Mouse (Mus musculus) midbrain, embryonic 10.5 days (tissue): Measurements from ENCODE around the gene Tacr2. TPM values are rescaled to one million over a fixed set of nuclear protein-coding genes. Genes with fewer than 3 reads are reported as not detected.

ENCODE experiments used
- DNase-seq: peaks from one replicate; pipeline ENCODE4 v3.0.0-alpha.2; 2017; ENCODE audit warnings: low spot score
- H3K27ac ChIP-seq: fragments of 300-500 bp; sonication (generic); replicated peaks from 2 replicates; pipeline ENCODE4 v1.5.1; 2016; ENCODE audit warnings: mild to moderate bottlenecking
- H3K27me3 ChIP-seq: fragments of 300-500 bp; sonication (generic); 2 replicates; pipeline ENCODE4 v1.6.1; 2016; ENCODE audit warnings: low read depth, mild to moderate bottlenecking; ENCODE audit not compliant: poor library complexity, severe bottlenecking
- H3K36me3 ChIP-seq: fragments of 300-500 bp; sonication (generic); 2 replicates; pipeline ENCODE4 v1.6.1; 2016; ENCODE audit warnings: mild to moderate bottlenecking, moderate library complexity
- H3K4me1 ChIP-seq: fragments of 300-500 bp; sonication (generic); 2 replicates; pipeline ENCODE4 v1.6.1; 2016
- H3K4me3 ChIP-seq: fragments of 300-500 bp; sonication (generic); 2 replicates; pipeline ENCODE4 v1.5.1; 2016; ENCODE audit warnings: mild to moderate bottlenecking, moderate library complexity
- H3K9me3 ChIP-seq: fragments of 300-500 bp; sonication (generic); replicated peaks from 2 replicates; pipeline ENCODE4 v1.6.1; 2016; ENCODE audit warnings: mild to moderate bottlenecking
- WGBS: fragments of 180-500 bp; shearing (Covaris S2); methylation state at CpG from one replicate; pipeline ENCODE4 v1.1.7; 2016; 5-methylcytosine and 5-hydroxymethylcytosine counted together
- polyA plus RNA-seq: library from polyadenylated mRNA; unstranded; fragments of >200 nt; fragmentation: Nextera tagmentation; extraction: Ambion mirVana; gene quantifications from 2 replicates; pipeline ENCODE4 v1.2.1, GENCODE M21; 2016

Tacr2 gene
- polyA plus RNA-seq, 1 experiment from 2014 or later, result not detected

DNA sequence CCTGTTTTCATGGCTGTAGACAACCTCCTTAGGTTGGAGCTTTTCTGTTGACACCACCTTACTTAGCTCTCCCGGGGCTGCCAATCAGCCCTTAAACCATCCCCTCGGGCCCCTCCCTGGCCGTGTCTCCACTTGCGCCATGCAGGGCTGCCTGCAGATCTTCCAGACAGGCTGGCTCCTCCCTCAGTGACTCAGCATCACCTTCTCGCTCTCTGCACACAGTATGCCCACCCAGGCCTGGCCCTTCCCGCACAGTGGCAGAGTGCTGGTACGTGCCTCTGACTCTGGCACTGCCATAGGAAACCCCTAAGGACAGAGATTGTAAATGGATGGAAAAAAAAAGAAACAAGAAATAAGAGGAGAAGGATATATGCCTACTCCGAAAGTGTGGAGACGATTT, 30.5 kb downstream of the Tacr2 start:
- Histone ChIP-seq H3K9me3 (no peaks in the 10 kb centered on the region; the same call in 1 of the 2 replicates), H3K4me3 (no peak overlapping the region), H3K4me1 (no peaks in the 10 kb centered on the region), H3K36me3 (peaks cover 45% of the 10 kb centered on the region), H3K27me3 (no peaks in the 10 kb centered on the region), H3K27ac (0 out of 2 replicates have a peak overlapping the region, but pooled peaks have one; percentile 25)
- 48% methylated on average over 9 of the region's 9 CpGs for WGBS
- DNase-seq, result no peak

GRCm38 (mm10) chr10:62283206-62283792, 31.1 kb downstream of the Tacr2 start:
- DNase-seq, result no peak
- no peaks in the 10 kb centered on the region for H3K27me3 ChIP-seq
- no peaks in the 10 kb centered on the region for H3K4me1 ChIP-seq
- WGBS, result 83% methylated on average over 4 of the region's 4 CpGs
- no peaks in the 10 kb centered on the region; the same call in 1 of the 2 replicates for H3K9me3 ChIP-seq
- no peak overlapping the region for H3K4me3 ChIP-seq
- H3K27ac ChIP-seq, result no peak overlapping the region
- H3K36me3 ChIP-seq, result peaks cover 45% of the 10 kb centered on the region

GRCm38 (mm10) chr10:62287460-62288124, 35.4 kb downstream of the Tacr2 start:
- 84% methylated on average over 6 of the region's 6 CpGs for WGBS
- H3K27ac ChIP-seq, result no peak overlapping the region
- H3K36me3 ChIP-seq, result peaks cover 32% of the 10 kb centered on the region; the same call in 1 of the 2 replicates
- H3K27me3 ChIP-seq, result no peaks in the 10 kb centered on the region
- DNase-seq, result no peak
- no peaks in the 10 kb centered on the region for H3K9me3 ChIP-seq
- H3K4me3 ChIP-seq, result no peak overlapping the region
- H3K4me1 ChIP-seq, result no peaks in the 10 kb centered on the region

DNA sequence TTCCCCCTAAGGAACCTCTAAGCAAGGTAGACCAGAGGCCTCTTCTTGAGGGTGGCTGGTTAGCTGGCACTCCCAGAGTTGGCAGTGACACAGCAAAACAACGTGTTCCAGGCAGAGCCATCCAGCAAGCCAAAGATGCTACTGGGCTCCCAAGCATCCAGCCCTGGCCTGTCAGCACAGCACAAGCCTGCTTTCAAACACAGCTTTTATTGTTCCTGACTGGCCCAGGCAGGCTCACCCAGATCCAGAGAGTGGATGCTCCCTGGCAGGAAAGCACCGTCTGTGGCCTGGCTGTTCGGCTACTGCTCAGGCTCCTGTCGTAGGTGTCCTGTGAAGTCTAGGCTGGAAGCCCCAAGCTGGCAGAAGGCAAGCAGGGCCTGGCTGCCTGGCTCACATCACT, 41.9 kb downstream of the Tacr2 start:
- no peak overlapping the region for H3K27ac ChIP-seq
- peaks cover 18% of the 10 kb centered on the region; the same call in 1 of the 2 replicates for H3K36me3 ChIP-seq
- no peak for DNase-seq
- peaks cover 6% of the 10 kb centered on the region for H3K4me1 ChIP-seq
- no peaks in the 10 kb centered on the region for H3K9me3 ChIP-seq
- WGBS, result 91% methylated on average over 4 of the region's 4 CpGs
- H3K27me3 ChIP-seq, result no peaks in the 10 kb centered on the region
- H3K4me3 ChIP-seq, result no peak overlapping the region

DNA sequence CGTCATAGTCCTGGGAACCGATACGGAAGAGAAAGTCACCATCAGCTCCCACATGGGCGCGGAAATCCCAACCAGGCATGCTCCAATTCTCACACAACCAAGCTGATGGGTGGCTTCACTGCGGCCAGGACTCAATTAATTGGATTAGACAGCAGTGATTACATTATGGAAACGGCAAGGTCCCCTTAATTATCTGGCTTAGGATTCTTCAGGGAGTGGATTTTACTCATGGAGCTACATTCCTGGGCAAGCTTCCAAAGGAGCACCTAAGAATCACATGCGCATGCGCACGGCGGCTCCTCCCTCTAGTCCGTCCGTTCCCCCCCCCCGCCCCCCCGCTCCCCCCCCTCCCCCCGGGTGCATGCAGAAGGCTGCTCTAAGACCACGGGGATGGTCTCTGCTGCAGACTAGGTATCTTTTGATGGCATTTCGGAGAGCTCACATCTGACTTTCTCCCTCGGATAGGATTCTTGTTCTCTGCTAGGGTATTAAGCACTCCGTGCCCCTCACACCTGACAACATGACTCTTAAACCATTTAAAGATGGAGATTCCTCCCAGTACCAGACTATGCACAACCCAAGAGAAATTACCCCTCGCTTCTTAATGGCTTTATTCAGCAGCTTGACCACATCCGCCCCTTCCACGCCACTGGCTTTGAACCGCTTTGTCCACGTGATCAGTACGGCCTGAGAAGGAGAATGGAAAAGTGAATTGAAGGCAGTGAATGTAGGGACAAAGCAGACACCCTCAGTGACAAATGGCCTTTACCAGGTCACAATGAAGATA, 44.0 kb downstream of the Tacr2 start:
- no peak for DNase-seq
- Histone ChIP-seq H3K4me1 (peaks cover 6% of the 10 kb centered on the region), H3K27ac (no peak overlapping the region), H3K4me3 (no peak overlapping the region), H3K9me3 (no peaks in the 10 kb centered on the region), H3K27me3 (no peaks in the 10 kb centered on the region), H3K36me3 (peaks cover 10% of the 10 kb centered on the region; the same call in 1 of the 2 replicates)
- WGBS, result 76% methylated on average over 22 of the region's 26 CpGs

GRCm38 (mm10) chr10:62300006-62300827, 48.0 kb downstream of the Tacr2 start:
- Histone ChIP-seq H3K27me3 (no peaks in the 10 kb centered on the region), H3K36me3 (peaks cover 16% of the 10 kb centered on the region; the same call in 1 of the 2 replicates), H3K4me1 (peaks cover 6% of the 10 kb centered on the region), H3K9me3 (no peaks in the 10 kb centered on the region), H3K4me3 (no peak overlapping the region), H3K27ac (no peak overlapping the region)
- 88% methylated on average over 23 of the region's 23 CpGs for WGBS
- DNase-seq, result no peak

GRCm38 (mm10) chr10:62305090-62305489, 52.9 kb downstream of the Tacr2 start:
- DNase-seq, result no peak
- H3K27ac ChIP-seq, result no peak overlapping the region
- H3K27me3 ChIP-seq, result no peaks in the 10 kb centered on the region
- WGBS, result 88% methylated on average over 6 of the region's 6 CpGs
- no peak overlapping the region for H3K4me3 ChIP-seq
- peaks cover 9% of the 10 kb centered on the region; the same call in 1 of the 2 replicates for H3K36me3 ChIP-seq
- H3K9me3 ChIP-seq, result no peaks in the 10 kb centered on the region
- 0 out of 2 replicates have a peak, but pooled peaks cover 3% of the 10 kb centered on the region for H3K4me1 ChIP-seq

- H3K36me3 ChIP-seq, result peaks cover 9% of the 10 kb centered on the region; the same call in 1 of the 2 replicates
- H3K4me1 ChIP-seq, result peaks cover 5% of the 10 kb centered on the region; the same call in 1 of the 2 replicates
- H3K9me3 ChIP-seq, result no peaks in the 10 kb centered on the region
- WGBS, result 62% methylated on average over 3 of the region's 3 CpGs
- no peak overlapping the region for H3K27ac ChIP-seq
- DNase-seq, result no peak
- no peaks in the 10 kb centered on the region for H3K27me3 ChIP-seq
- no peak overlapping the region for H3K4me3 ChIP-seq
These were observed 54.2 kb downstream of the Tacr2 start for GRCm38 (mm10) chr10:62306483-62306882.

GRCm38 (mm10) chr10:62308896-62309491, 56.8 kb downstream of the Tacr2 start:
- peaks cover 4% of the 10 kb centered on the region; the same call in 1 of the 2 replicates for H3K36me3 ChIP-seq
- peaks cover 14% of the 10 kb centered on the region for H3K4me1 ChIP-seq
- H3K4me3 ChIP-seq, result no peak overlapping the region
- no peaks in the 10 kb centered on the region for H3K9me3 ChIP-seq
- DNase-seq, result no peak
- no peaks in the 10 kb centered on the region for H3K27me3 ChIP-seq
- H3K27ac ChIP-seq, result no peak overlapping the region
- WGBS, result 86% methylated on average over 11 of the region's 11 CpGs

- Histone ChIP-seq H3K4me1 (peaks cover 15% of the 10 kb centered on the region), H3K27ac (no peak overlapping the region), H3K4me3 (no peak overlapping the region), H3K36me3 (no peaks in the 10 kb centered on the region), H3K27me3 (no peaks in the 10 kb centered on the region), H3K9me3 (no peaks in the 10 kb centered on the region)
- WGBS, result 89% methylated on average over 5 of the region's 5 CpGs
- DNase-seq, result no peak
These were observed 57.4 kb downstream of the Tacr2 start for GRCm38 (mm10) chr10:62309593-62309992.

DNA sequence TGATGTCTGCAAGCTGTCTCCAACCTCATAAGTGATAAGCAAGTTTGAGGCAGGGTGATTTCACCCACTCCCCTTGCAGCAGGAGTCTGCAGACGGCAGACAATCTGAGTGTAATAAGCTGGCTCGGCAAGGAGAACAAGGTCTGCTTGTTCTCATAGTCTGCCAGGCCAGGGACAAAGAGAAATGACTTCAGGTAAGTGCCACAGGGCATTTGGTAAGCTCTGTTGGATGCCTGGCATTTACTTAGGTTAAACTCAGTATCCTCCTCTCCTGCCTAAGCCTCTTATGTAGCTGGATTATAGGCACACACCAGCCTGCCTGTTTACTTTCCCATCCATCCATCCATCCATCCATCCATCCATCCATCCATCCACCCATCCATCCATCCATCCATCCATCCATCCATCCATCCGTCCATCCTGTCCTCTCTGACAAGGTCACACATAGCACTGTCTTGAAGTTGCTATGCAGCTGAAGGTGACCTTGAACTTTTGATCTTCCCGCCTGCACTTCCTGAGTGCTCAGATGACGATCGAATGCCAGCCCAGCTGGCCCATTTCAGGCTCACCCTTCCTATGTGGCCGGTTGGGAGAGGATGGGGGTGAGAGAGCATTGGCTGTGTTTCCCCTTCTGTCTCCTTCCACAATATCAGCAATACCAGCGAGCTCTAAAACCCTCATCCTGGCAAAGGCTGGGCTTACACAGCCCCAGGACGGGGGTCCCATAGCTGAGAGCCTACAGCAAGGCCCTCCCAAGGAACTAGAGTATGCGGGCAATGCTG, 58.2 kb downstream of the Tacr2 start:
- 89% methylated on average over 10 of the region's 10 CpGs for WGBS
- DNase-seq, result no peak
- H3K36me3 ChIP-seq, result no peaks in the 10 kb centered on the region

More for the DNA sequence above, 58.2 kb downstream of the Tacr2 start:
- H3K4me3 ChIP-seq, result no peak overlapping the region
- H3K27me3 ChIP-seq, result no peaks in the 10 kb centered on the region
- no peaks in the 10 kb centered on the region for H3K9me3 ChIP-seq
- peaks cover 15% of the 10 kb centered on the region for H3K4me1 ChIP-seq
- H3K27ac ChIP-seq, result no peak overlapping the region
